In the genomic region with DNA sequence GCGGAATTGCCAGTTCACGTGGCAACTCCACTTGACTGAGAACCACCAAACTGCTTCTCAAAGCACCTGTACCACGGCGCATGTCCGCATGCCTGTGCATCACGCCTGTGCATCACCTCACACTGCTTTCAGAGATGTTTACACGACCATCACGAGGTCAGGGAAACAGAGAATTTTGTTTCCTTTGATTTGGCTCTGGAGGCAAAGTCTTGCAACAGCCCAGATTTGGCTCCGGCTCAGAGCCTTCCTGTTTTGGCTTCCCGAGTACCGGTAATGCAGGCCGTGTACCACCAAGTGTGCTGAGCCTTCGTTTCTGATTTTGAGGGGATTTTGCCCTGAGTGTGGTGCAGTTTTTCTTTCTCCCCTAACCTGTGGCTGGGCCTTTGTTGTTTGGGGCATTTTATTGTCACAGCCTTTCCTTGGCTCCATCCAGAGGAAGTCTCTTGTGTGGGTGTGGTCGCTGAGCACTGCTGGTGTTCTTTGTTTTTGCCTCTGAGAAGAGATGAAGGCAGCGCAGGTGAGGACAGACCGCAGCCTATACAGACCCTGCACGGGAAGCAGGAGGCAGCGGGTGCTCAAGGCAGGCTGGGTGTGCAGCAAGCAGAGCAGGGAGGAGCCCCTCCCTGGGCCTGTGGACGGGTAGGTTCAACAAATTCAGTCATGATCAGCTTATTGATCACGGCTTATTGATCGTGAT, we compare ENCODE assay signal across 10 mouse cellular contexts.
A peak's percentile ranks its signal among the peaks of the same experiment; 100 is the strongest.
DNase-seq lines count a peak whose midpoint lies in the region; ATAC-seq and TF ChIP-seq lines count a peak whose summit lies in the region.
"Had no signal": no experiment of that assay in that cellular context is flagged by ENCODE, and none has a peak within 500 bp of the region (broad histone marks: within the 10 kb centered on the region; RNA-seq: fewer than 3 reads in every experiment).

No protein-coding gene starts in this region.

- in situ Hi-C loops in ES-E14 (cut with MboI; ENCODE audit: low sequenced_read_pairs in 2 of 2, unreplicated experiment in 2 of 2): no loop called here

- H3K4me2 ChIP-seq in embryonic facial prominence, embryonic 14.5 days (ENCODE audit: low read depth, low read length): no peak overlapping the region
- H3K4me2 ChIP-seq: midbrain, embryonic 11.5 days had no signal

- peak overlapping the region; percentile 74 for H3K27ac ChIP-seq in ES-E14 (ENCODE audit: insufficient read depth, low read depth, low read length, poor library complexity, severe bottlenecking)
- H3K27ac ChIP-seq in embryonic facial prominence, embryonic 14.5 days (replicated peaks; ENCODE audit: low read depth, low read length): no peak overlapping the region; the same call in 1 of the 2 replicates

- H3K9me3 ChIP-seq in ES-E14 (ENCODE audit: control insufficient read depth, insufficient read depth, low read depth, low read length): no peaks in the 10 kb centered on the region
- H3K9me3 ChIP-seq in embryonic facial prominence, embryonic 14.5 days (ENCODE audit: control insufficient read depth, low read length): no peaks in the 10 kb centered on the region

- H3K4me1 ChIP-seq in ES-E14 (ENCODE audit: control insufficient read depth in 2 of 2, insufficient read depth in 2 of 2, low read length in 2 of 2, poor library complexity in 1 of 2): peaks cover 7 to 43% of the 10 kb centered on the region in 2 experiments
- peaks cover 33% of the 10 kb centered on the region for H3K4me1 ChIP-seq in embryonic facial prominence, embryonic 14.5 days (ENCODE audit: control insufficient read depth, insufficient read depth, low read length)

- peak; percentile 27 to 45 for DNase-seq in kidney, adult 8-10 months
- DNase-seq in kidney, postnatal 14 days: no peak
- DNase-seq in ES-E14 (ENCODE audit: low read depth, low spot score): no peak
- DNase-seq in embryonic facial prominence, embryonic 14.5 days (ENCODE audit: low spot score): no peak
- peak; percentile 70 for DNase-seq in lung, postnatal 36 days
- no peak for DNase-seq in frontal cortex, adult 2 months (ENCODE audit: extremely low spot score in 1 of 2, low spot score in 1 of 2)
- no peak for DNase-seq in left cerebral cortex, adult 11 months (ENCODE audit: low spot score)

- no peaks in the 10 kb centered on the region for H3K36me3 ChIP-seq in ES-E14 (ENCODE audit: control insufficient read depth, insufficient read depth, low read length, poor library complexity, severe bottlenecking)
- H3K36me3 ChIP-seq in embryonic facial prominence, embryonic 14.5 days (ENCODE audit: control insufficient read depth, insufficient read depth, low read length): no peaks in the 10 kb centered on the region

- no peak overlapping the region; a peak in 1 of 4 replicates for H3K4me3 ChIP-seq in ES-E14 (ENCODE audit: insufficient read depth in 1 of 2, low read depth in 1 of 2, low read length in 2 of 2, poor library complexity in 1 of 2, severe bottlenecking in 1 of 2)
- H3K4me3 ChIP-seq in embryonic facial prominence, embryonic 14.5 days (ENCODE audit: low read depth, low read length): no peak overlapping the region

- 49% methylated on average over 21 of the region's 21 CpGs for WGBS in embryonic facial prominence, embryonic 14.5 days

- no peaks in the 10 kb centered on the region for H3K27me3 ChIP-seq in embryonic facial prominence, embryonic 14.5 days (replicated peaks; ENCODE audit: control insufficient read depth, insufficient read depth, low read length)

- H3K9ac ChIP-seq in ES-E14 (ENCODE audit: insufficient read depth, low read depth, low read length, poor library complexity, severe bottlenecking): peak overlapping the region; percentile 26; the same call in 1 of the 2 replicates
- 0 out of 2 replicates have a peak overlapping the region, but pooled peaks have one; percentile 9 for H3K9ac ChIP-seq in embryonic facial prominence, embryonic 14.5 days (ENCODE audit: low read depth, low read length)

- ATAC-seq in embryonic facial prominence, embryonic 14.5 days (ENCODE audit: low read depth): peak; percentile 23; the same call in 1 of the 2 replicates
- ATAC-seq in megakaryocyte, adult 5-6 weeks (ENCODE audit: poor library complexity, severe bottlenecking): no peak
- ATAC-seq: forebrain, embryonic 16.5 days had no signal

TF ChIP-seq in ES-E14, 5 proteins besides CTCF, POLR2A, EP300 and RAD21:
- TF ChIP-seq HCFC1 (IDR thresholded peaks at IDR 0.05; ENCODE audit: borderline replicate concordance, insufficient read depth, low read length) (no peak), ZC3H11A (IDR thresholded peaks at IDR 0.05; ENCODE audit: borderline replicate concordance, low read depth, low read length) (no peak), CHD2 (IDR thresholded peaks at IDR 0.05; ENCODE audit: low read depth, low read length) (no peak), ZNF384 (IDR thresholded peaks at IDR 0.05; ENCODE audit: low read depth, low read length) (no peak), MAFK (IDR thresholded peaks at IDR 0.05; ENCODE audit: insufficient read depth, low read depth, low read length) (no peak)

Comparison
In these comparisons a context has a peak if more than half of its experiments do, and no peak if none do; other contexts are left out.
1. DNase-seq: peak in kidney, adult 8-10 months (2 of 2) and lung, postnatal 36 days (single experiment); none in kidney, postnatal 14 days (single experiment), ES-E14 (single experiment), embryonic facial prominence, embryonic 14.5 days (single experiment), frontal cortex, adult 2 months (0 of 2) and left cerebral cortex, adult 11 months (single experiment).